Mouse (Mus musculus): ENCODE results near the gene Aldh1b1.

The Aldh1b1 gene

DNA sequence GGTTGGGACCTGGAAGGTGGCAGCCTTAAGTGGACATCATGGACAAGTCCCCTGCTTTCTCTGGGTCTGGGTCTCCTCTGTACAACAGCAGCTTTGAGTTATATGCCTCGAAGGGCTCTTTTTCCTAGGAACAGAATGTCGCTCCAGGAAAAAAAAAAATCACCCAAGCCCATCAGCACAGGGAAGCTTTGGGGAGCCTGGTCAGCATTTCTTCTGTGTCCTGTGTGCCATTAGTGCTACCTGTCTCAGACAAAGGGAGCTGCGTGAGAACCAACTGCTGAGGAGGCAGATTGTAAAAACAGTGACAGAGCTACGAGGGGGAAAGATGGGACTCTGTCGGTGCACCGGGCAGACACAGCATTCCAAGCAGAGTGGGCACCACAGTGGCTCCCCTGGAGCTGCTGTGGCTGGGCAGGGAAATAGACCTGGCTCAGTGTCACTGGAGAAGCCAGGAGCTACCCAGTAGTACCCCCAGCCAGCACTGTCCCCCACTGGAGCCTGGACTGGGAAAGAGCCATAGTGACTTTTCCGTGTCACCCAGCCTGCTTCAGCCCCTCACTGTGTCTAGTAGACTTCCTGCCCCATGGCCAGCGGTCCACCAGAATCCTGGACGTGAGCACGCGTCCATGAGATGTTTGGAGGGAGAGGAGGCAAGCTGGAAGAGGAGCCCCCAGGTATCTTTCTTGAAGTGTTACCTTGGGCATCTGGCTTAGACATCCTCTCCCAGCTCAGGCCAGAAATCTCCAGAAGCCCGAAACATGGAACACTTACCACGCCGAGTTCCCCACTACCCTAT lies 26.1 kb downstream of the Aldh1b1 start:
- DNase-seq (ENCODE audit: low read depth, low spot score): no peak

GRCm38 (mm10) chr4:45826275-45827040 lies 27.6 kb downstream of the Aldh1b1 start, which contains the start of gene Igfbpl1:
TSS of gene Igfbpl1 (minus strand) at chr4:45826923.
- no peak for DNase-seq (ENCODE audit: low read depth, low spot score)

DNA sequence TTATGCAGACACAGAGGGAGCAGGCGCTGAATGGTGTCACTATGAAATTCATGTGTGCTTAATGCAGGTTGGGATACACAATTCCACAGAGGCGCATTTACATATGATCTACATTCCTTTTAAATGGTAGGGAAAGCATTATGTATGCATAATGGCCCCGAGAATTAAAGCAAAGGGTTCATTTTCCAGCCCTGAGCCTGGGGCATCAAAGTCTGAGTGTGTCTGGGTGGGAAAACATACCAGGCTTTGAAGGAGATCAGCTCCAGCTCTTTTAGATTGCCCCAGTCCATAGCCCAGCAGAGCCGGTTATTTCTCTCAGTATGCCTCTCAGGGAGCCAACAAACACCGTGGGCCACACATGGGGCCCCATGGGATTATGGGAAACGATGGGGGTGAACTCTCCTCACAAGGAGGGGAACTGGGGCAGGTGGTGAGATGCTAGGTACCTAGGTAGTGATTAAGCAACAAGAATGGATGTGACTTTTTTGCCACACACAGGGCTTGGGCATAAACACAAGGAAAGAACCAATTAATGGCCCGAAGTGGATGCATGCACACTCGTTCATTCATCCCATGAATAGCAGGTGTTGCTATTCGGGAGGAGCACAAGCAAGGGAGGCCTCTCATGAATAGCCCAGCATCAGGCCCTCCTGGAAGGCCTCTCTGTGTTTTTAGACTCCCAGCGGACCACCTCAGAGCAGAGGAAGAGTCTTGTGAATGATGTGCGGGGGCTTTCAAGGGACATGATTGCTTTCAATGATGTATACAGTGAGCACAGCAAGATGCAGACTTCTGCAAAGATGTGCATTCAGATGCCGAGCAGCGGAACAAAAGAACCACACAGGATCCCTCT lies 31.3 kb downstream of the Aldh1b1 start:
- DNase-seq (ENCODE audit: low read depth, low spot score): no peak

GRCm38 (mm10) chr4:45831996-45832395 lies 33.2 kb downstream of the Aldh1b1 start:
- no peak for DNase-seq (ENCODE audit: low read depth, low spot score)

- DNase-seq (ENCODE audit: low read depth, low spot score): no peak
Measured at GRCm38 (mm10) chr4:45833461-45833860, 34.6 kb downstream of the Aldh1b1 start.

- no peak for DNase-seq (ENCODE audit: low read depth, low spot score)
Measured at GRCm38 (mm10) chr4:45844355-45844754, 45.5 kb downstream of the Aldh1b1 start.

DNA sequence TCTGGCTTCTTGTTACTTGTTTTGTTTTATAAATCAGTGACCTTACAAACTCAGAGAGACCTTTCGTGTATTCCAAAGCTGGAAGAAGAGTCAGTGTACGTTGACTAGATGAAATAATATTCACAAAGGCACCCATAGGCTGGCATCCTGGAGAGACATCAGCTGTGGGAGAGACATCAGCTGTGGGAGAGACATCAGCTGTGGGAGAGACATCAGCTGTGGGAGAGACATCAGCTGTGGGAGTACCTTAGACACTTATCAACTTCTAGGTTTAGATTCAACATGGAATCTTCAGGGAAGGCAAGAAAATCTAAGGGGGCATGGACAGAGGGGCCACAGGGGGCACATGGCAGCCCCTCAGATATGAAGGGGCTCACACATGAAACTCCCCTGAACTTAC lies 47.4 kb downstream of the Aldh1b1 start:
- no peak for DNase-seq (ENCODE audit: low read depth, low spot score)

- DNase-seq (ENCODE audit: low read depth, low spot score): no peak
Measured at GRCm38 (mm10) chr4:45848109-45848824, 49.4 kb downstream of the Aldh1b1 start, which contains the start of gene Stra6l. TSS of gene Stra6l (plus strand) at chr4:45848664.

- DNase-seq (ENCODE audit: low read depth, low spot score): no peak
Measured at GRCm38 (mm10) chr4:45848825-45849156, 50.0 kb downstream of the Aldh1b1 start.

DNA sequence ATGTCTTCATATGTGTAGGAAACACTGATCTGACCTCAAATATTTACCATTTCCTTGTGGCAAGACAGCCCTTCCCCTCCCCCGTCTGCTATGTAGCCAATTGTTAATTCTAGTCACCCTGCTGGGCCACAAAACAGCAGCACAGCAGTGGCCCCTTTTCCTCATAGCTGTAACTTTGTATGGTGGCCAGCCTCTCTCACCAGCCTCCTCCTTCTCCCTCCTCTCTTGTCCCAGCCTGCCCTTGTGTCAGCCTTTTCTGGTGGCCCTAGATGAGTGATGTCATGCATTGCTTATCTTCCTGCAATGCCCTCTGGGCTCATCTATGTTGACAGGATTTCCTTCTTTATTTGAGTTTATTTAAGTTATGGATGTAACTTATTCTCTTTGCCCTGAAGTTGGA lies 50.6 kb downstream of the Aldh1b1 start:
- no peak for DNase-seq (ENCODE audit: low read depth, low spot score)

- DNase-seq (ENCODE audit: low read depth, low spot score): no peak
Measured at GRCm38 (mm10) chr4:45851640-45852051, 52.8 kb downstream of the Aldh1b1 start.

- DNase-seq (ENCODE audit: low read depth, low spot score): no peak
Measured at GRCm38 (mm10) chr4:45853496-45854246, 54.8 kb downstream of the Aldh1b1 start.

Measured in WW6 (cell line).